Mouse (Mus musculus) ES-E14 (cell line): ENCODE results near the gene Grid1. TPM values are rescaled to one million over a fixed set of nuclear protein-coding genes. Genes with fewer than 3 reads are reported as not detected.

Source experiments
- DNase-seq: peaks from one replicate; pipeline ENCODE4 v3.0.0-alpha.2; 2013; ENCODE audit warnings: low read depth, low spot score
- H3K27ac ChIP-seq: 2 replicates; pipeline ENCODE4 v1.5.1; 2012; ENCODE audit warnings: low read depth, mild to moderate bottlenecking, low read length, moderate library complexity, mixed read lengths; ENCODE audit not compliant: poor library complexity, insufficient read depth, severe bottlenecking
- H3K36me3 ChIP-seq: 2 replicates; pipeline ENCODE4 v1.6.1; 2012; ENCODE audit warnings: mild to moderate bottlenecking, low read length, moderate library complexity, mixed read lengths; ENCODE audit not compliant: control insufficient read depth, poor library complexity, insufficient read depth, severe bottlenecking
- H3K4me1 ChIP-seq, 2 experiments: fragments of 150-350 bp in 1 of 2; sonication (generic) in 1 of 2; 2 replicates each; pipeline ENCODE4 v1.6.1; 2012; ENCODE audit warnings: low read length in 2 of 2, mild to moderate bottlenecking in 1 of 2, mixed read lengths in 1 of 2; ENCODE audit not compliant: control insufficient read depth in 2 of 2, insufficient read depth in 2 of 2, poor library complexity in 1 of 2
- H3K4me3 ChIP-seq, 2 experiments: fragments of 150-350 bp in 1 of 2; sonication (generic) in 1 of 2; 2 replicates each; pipeline ENCODE4 v1.5.1; 2012; ENCODE audit warnings: low read length in 2 of 2, low read depth in 1 of 2, mild to moderate bottlenecking in 1 of 2, mixed read lengths in 1 of 2; ENCODE audit not compliant: insufficient read depth in 1 of 2, poor library complexity in 1 of 2, severe bottlenecking in 1 of 2
- H3K9ac ChIP-seq: 2 replicates; pipeline ENCODE4 v1.6.1; 2012; ENCODE audit warnings: low read depth, mild to moderate bottlenecking, low read length, mixed read lengths; ENCODE audit not compliant: poor library complexity, insufficient read depth, severe bottlenecking
- H3K9me3 ChIP-seq: fragments of 150-350 bp; sonication (generic); 2 replicates; pipeline ENCODE4 v1.6.1; 2012; ENCODE audit warnings: low read depth, mild to moderate bottlenecking, low read length; ENCODE audit not compliant: control insufficient read depth, insufficient read depth
- CHD2 ChIP-seq: IDR thresholded peaks from 2 replicates; pipeline ENCODE4 v1.6.1; 2014; ENCODE audit warnings: mild to moderate bottlenecking, low read depth, low read length, inconsistent platforms
- HCFC1 ChIP-seq: IDR thresholded peaks from 2 replicates; pipeline ENCODE4 v1.6.1; 2012; ENCODE audit warnings: low read length, inconsistent platforms, borderline replicate concordance; ENCODE audit not compliant: insufficient read depth
- MAFK ChIP-seq: IDR thresholded peaks from 2 replicates; pipeline ENCODE4 v1.6.1; 2014; ENCODE audit warnings: mild to moderate bottlenecking, low read depth, low read length, inconsistent platforms; ENCODE audit not compliant: insufficient read depth
- ZC3H11A ChIP-seq: IDR thresholded peaks from 2 replicates; pipeline ENCODE4 v1.6.1; 2012; ENCODE audit warnings: low read depth, mild to moderate bottlenecking, inconsistent platforms, low read length, borderline replicate concordance
- ZNF384 ChIP-seq: IDR thresholded peaks from 2 replicates; pipeline ENCODE4 v1.6.1; 2012; ENCODE audit warnings: low read depth, low read length, inconsistent platforms
- in situ Hi-C, 2 experiments: fragments of 600-800 bp; cut with MboI; formaldehyde crosslinking; loops; one replicate each; pipeline ENCODE4 v1.15.1; 2025; ENCODE audit warnings: low sequenced_read_pairs in 2 of 2, inconsistent platforms in 1 of 2; ENCODE audit not compliant: unreplicated experiment in 2 of 2
- total RNA-seq: library from RNA; depleted of rRNA; stranded (reverse); fragments of 300-350 nt; gene quantifications from 2 replicates; pipeline ENCODE4 v1.2.3, GENCODE M21; 2012

Gene Grid1
- total RNA-seq, 1 experiment = 0.54 TPM

- H3K4me1 ChIP-seq = no peaks in the 10 kb centered on the region
- no peaks in the 10 kb centered on the region for H3K36me3 ChIP-seq
- H3K4me3 ChIP-seq = no peak overlapping the region
- TF ChIP-seq ZC3H11A (no peak), HCFC1 (no peak), ZNF384 (no peak), MAFK (no peak), CHD2 (no peak)
- no peaks in the 10 kb centered on the region for H3K9me3 ChIP-seq
- in situ Hi-C loops = no loop called here
- H3K27ac ChIP-seq = no peak overlapping the region
- DNase-seq = no peak
- H3K9ac ChIP-seq = no peak overlapping the region
Measured at GRCm38 (mm10) chr14:35356011-35356410, 536.1 kb downstream of the Grid1 start.

DNA sequence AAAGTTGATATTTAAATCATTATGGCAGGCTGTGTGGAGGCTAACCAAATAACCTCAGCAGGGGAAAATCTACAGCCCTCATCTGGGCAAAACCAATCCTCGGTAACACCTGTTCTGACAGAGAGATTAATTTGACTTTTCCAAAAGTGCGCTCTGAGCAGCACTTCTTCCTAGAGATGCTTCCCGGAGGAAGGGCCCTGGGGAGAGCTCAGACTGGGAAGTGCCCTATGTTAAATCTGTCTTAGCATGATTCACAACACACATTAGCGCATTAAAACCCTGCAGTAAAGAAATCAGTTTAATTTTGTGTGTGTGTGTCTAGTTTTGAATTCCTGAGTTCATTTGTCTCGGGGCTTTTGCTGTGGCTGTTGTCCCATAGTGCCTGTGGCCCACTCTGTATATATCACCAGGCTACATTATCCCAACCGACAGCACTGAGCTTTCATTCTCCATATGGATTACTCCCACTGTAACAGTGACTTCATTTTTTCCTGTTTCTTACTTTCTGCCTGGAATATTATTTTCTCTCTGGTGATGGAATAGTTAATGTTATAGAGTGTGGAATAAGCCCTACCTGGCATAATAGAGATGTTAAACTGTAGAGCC lies 536.7 kb downstream of the Grid1 start:
- Histone ChIP-seq H3K36me3 (no peaks in the 10 kb centered on the region), H3K4me1 (no peaks in the 10 kb centered on the region), H3K9ac (no peak overlapping the region), H3K9me3 (no peaks in the 10 kb centered on the region), H3K27ac (no peak overlapping the region), H3K4me3 (no peak overlapping the region)
- TF ChIP-seq ZNF384 = no peak
- TF ChIP-seq MAFK = no peak
- no peak for TF ChIP-seq CHD2
- no peak for TF ChIP-seq HCFC1
- no peak for TF ChIP-seq ZC3H11A
- DNase-seq = no peak
- in situ Hi-C loops = no loop called here

- TF ChIP-seq ZC3H11A = no peak
- TF ChIP-seq ZNF384 = no peak
- TF ChIP-seq MAFK = no peak
- no peak for TF ChIP-seq CHD2
- no peak for TF ChIP-seq HCFC1
- in situ Hi-C loops = no loop called here
- Histone ChIP-seq H3K4me1 (no peaks in the 10 kb centered on the region), H3K9ac (no peak overlapping the region), H3K27ac (no peak overlapping the region), H3K9me3 (no peaks in the 10 kb centered on the region), H3K4me3 (no peak overlapping the region), H3K36me3 (no peaks in the 10 kb centered on the region)
- no peak for DNase-seq
Measured at GRCm38 (mm10) chr14:35358136-35358821, 538.4 kb downstream of the Grid1 start.

- no peak for DNase-seq
Measured at GRCm38 (mm10) chr14:35365177-35365944, 545.5 kb downstream of the Grid1 start.

More at GRCm38 (mm10) chr14:35365177-35365944, 545.5 kb downstream of the Grid1 start:
- in situ Hi-C loops = no loop called here
- Histone ChIP-seq H3K4me3 (no peak overlapping the region), H3K27ac (no peak overlapping the region), H3K4me1 (no peaks in the 10 kb centered on the region), H3K9me3 (no peaks in the 10 kb centered on the region), H3K36me3 (no peaks in the 10 kb centered on the region), H3K9ac (no peak overlapping the region)
- TF ChIP-seq HCFC1 (no peak), MAFK (no peak), CHD2 (no peak), ZNF384 (no peak), ZC3H11A (no peak)
